ENCODE assay signal across 18 mouse cellular contexts in genomic region chr3:87903821-87904220, GRCm38 (mm10). TPM values are rescaled to one million over a fixed set of nuclear protein-coding genes. Genes with fewer than 3 reads are reported as not detected.
A peak's percentile ranks its signal among the peaks of the same experiment; 100 is the strongest.
DNase-seq lines count a peak whose midpoint lies in the region; ATAC-seq and TF ChIP-seq lines count a peak whose summit lies in the region.
"Had no signal": no experiment of that assay in that cellular context is flagged by ENCODE, and none has a peak within 500 bp of the region (broad histone marks: within the 10 kb centered on the region; RNA-seq: fewer than 3 reads in every experiment).

No protein-coding gene starts in this region.

- H3K4me2 ChIP-seq in kidney, embryonic 15.5 days, result no peak overlapping the region
- H3K4me2 ChIP-seq in kidney, embryonic 16.5 days (replicated peaks; ENCODE audit: low read depth, low read length), result no peak overlapping the region
- no peak overlapping the region for H3K4me2 ChIP-seq in liver, embryonic 16.5 days (ENCODE audit: low read depth, low read length)
- H3K4me2 ChIP-seq: heart, embryonic 12.5 days; lung, embryonic 14.5 days; midbrain, embryonic 15.5 days had no signal

- no peaks in the 10 kb centered on the region for H3K9me3 ChIP-seq in kidney, embryonic 15.5 days (replicated peaks)
- no peaks in the 10 kb centered on the region for H3K9me3 ChIP-seq in kidney, embryonic 16.5 days (ENCODE audit: low read length)
- no peaks in the 10 kb centered on the region for H3K9me3 ChIP-seq in limb, embryonic 10.5 days (replicated peaks)
- H3K9me3 ChIP-seq in liver, embryonic 16.5 days (replicated peaks; ENCODE audit: control insufficient read depth, low read length), result no peaks in the 10 kb centered on the region
- H3K9me3 ChIP-seq: G1E; heart, embryonic 12.5 days; midbrain, embryonic 15.5 days had no signal

- no peak for TF ChIP-seq CTCF in bone marrow, adult 2 months (IDR thresholded peaks at IDR 0.05; ENCODE audit: control insufficient read depth, insufficient read depth, low read length)

- H3K27me3 ChIP-seq in kidney, embryonic 15.5 days, result no peaks in the 10 kb centered on the region
- H3K27me3 ChIP-seq in kidney, embryonic 16.5 days (ENCODE audit: insufficient read depth, low read length), result no peaks in the 10 kb centered on the region
- H3K27me3 ChIP-seq in limb, embryonic 10.5 days (ENCODE audit: low read depth, poor library complexity, severe bottlenecking), result no peaks in the 10 kb centered on the region
- H3K27me3 ChIP-seq in liver, embryonic 16.5 days (ENCODE audit: control insufficient read depth, insufficient read depth, low read depth, low read length), result no peaks in the 10 kb centered on the region
- H3K27me3 ChIP-seq: heart, embryonic 12.5 days; midbrain, embryonic 15.5 days had no signal

- ATAC-seq in kidney, embryonic 15.5 days (replicated peaks; ENCODE audit: low FRiP score), result no peak
- no peak for ATAC-seq in kidney, embryonic 16.5 days (ENCODE audit: low FRiP score, low TSS enrichment)
- ATAC-seq in liver, embryonic 16.5 days (ENCODE audit: low read depth), result no peak
- ATAC-seq in monocyte, adult 5-6 weeks (replicated peaks; ENCODE audit: insufficient number of reproducible peaks, low FRiP score, low TSS enrichment, poor library complexity, severe bottlenecking), result no peak
- ATAC-seq: hindbrain, postnatal 0 days; midbrain, embryonic 15.5 days had no signal

- H3K27ac ChIP-seq in kidney, embryonic 15.5 days, result peak overlapping the region; percentile 74
- H3K27ac ChIP-seq in kidney, embryonic 16.5 days (ENCODE audit: low read length), result no peak overlapping the region
- 0 out of 2 replicates have a peak overlapping the region, but pooled peaks have one; percentile 1 for H3K27ac ChIP-seq in bone marrow, adult 2 months (ENCODE audit: control insufficient read depth, insufficient read depth, low read depth, low read length, poor library complexity)
- peak overlapping the region; percentile 72 for H3K27ac ChIP-seq in limb, embryonic 10.5 days
- peak overlapping the region; percentile 25; the same call in 1 of the 2 replicates for H3K27ac ChIP-seq in liver, embryonic 16.5 days (ENCODE audit: low read length)
- H3K27ac ChIP-seq: hindbrain, postnatal 0 days; macrophage; midbrain, embryonic 15.5 days had no signal

- TF ChIP-seq POLR2A in bone marrow, adult 2 months (IDR thresholded peaks at IDR 0.05; ENCODE audit: borderline replicate concordance, control insufficient read depth, low read depth, low read length), result no peak

- DNase-seq in limb, embryonic 10.5 days (ENCODE audit: low spot score), result no peak
- no peak for DNase-seq in frontal cortex, postnatal 36 days (ENCODE audit: low spot score in 2 of 2)
- DNase-seq: cerebellum, postnatal 14 days; gastrocnemius, postnatal 25 days; kidney, adult 18-20 months; lung, embryonic 14.5 days; spleen, adult 18-20 months; thymus, adult 18-20 months had no signal

- no peak overlapping the region for H3K4me3 ChIP-seq in kidney, embryonic 15.5 days (replicated peaks)
- no peak overlapping the region for H3K4me3 ChIP-seq in kidney, embryonic 16.5 days (ENCODE audit: low read length)
- H3K4me3 ChIP-seq in bone marrow, adult 2 months (replicated peaks; ENCODE audit: control insufficient read depth, low read depth, low read length), result no peak overlapping the region
- H3K4me3 ChIP-seq in limb, embryonic 10.5 days, result no peak overlapping the region
- no peak overlapping the region for H3K4me3 ChIP-seq in liver, embryonic 16.5 days (ENCODE audit: low read depth, low read length)
- H3K4me3 ChIP-seq: heart, embryonic 12.5 days; midbrain, embryonic 15.5 days had no signal

- H3K4me1 ChIP-seq in kidney, embryonic 15.5 days, result peaks cover 19% of the 10 kb centered on the region
- H3K4me1 ChIP-seq in kidney, embryonic 16.5 days (ENCODE audit: insufficient read depth, low read length), result peaks cover 14% of the 10 kb centered on the region
- H3K4me1 ChIP-seq in bone marrow, adult 2 months (ENCODE audit: control insufficient read depth, insufficient read depth, low read length), result peaks cover 6% of the 10 kb centered on the region
- peaks cover 22% of the 10 kb centered on the region for H3K4me1 ChIP-seq in limb, embryonic 10.5 days
- H3K4me1 ChIP-seq in liver, embryonic 16.5 days (ENCODE audit: control insufficient read depth, low read depth, low read length), result peaks cover 57% of the 10 kb centered on the region

- no peak overlapping the region for H3K9ac ChIP-seq in kidney, embryonic 15.5 days
- no peak overlapping the region for H3K9ac ChIP-seq in kidney, embryonic 16.5 days (replicated peaks; ENCODE audit: low read length)
- H3K9ac ChIP-seq in liver, embryonic 16.5 days (ENCODE audit: low read depth, low read length), result 0 out of 2 replicates have a peak overlapping the region, but pooled peaks have one; percentile 1
- H3K9ac ChIP-seq: heart, embryonic 12.5 days; lung, embryonic 14.5 days; midbrain, embryonic 15.5 days had no signal

- WGBS in kidney, embryonic 15.5 days, result 36% methylated on average over 5 of the region's 5 CpGs
- WGBS in kidney, embryonic 16.5 days, result 28% methylated on average over 5 of the region's 5 CpGs
- 69% methylated on average over 5 of the region's 5 CpGs for WGBS in bone marrow, adult 2 months
- WGBS in limb, embryonic 10.5 days, result 52% methylated on average over 5 of the region's 5 CpGs
- WGBS in liver, embryonic 16.5 days (ENCODE audit: insufficient replicate concordance), result 57% methylated on average over 5 of the region's 5 CpGs

- H3K36me3 ChIP-seq in kidney, embryonic 15.5 days, result no peaks in the 10 kb centered on the region
- no peaks in the 10 kb centered on the region for H3K36me3 ChIP-seq in kidney, embryonic 16.5 days (ENCODE audit: insufficient read depth, low read length)
- peaks cover 5% of the 10 kb centered on the region; the same call in 1 of the 2 replicates for H3K36me3 ChIP-seq in limb, embryonic 10.5 days
- no peaks in the 10 kb centered on the region for H3K36me3 ChIP-seq in liver, embryonic 16.5 days (ENCODE audit: control insufficient read depth, insufficient read depth)
- H3K36me3 ChIP-seq: heart, embryonic 12.5 days; midbrain, embryonic 15.5 days had no signal

RNA-seq across cellular contexts. Expression of gene Hdgf, which starts 2.3 kb away (rescaled TPM):
- polyA plus RNA-seq in kidney, embryonic 15.5 days (2015; fragmentation: Nextera tagmentation; extraction: Ambion mirVana), result 221 and 234 TPM in 2 replicates
- polyA plus RNA-seq in kidney, embryonic 16.5 days (2015; fragmentation: Nextera tagmentation; extraction: Ambion mirVana), result 83.2 and 115 TPM in 2 replicates
- 286 and 446 TPM in 2 replicates for polyA plus RNA-seq in bone marrow, adult 2 months (2011; ENCODE audit: insufficient read depth, insufficient read length, low replicate concordance, missing spikeins)
- 272 and 313 TPM in 2 replicates for polyA plus RNA-seq in limb, embryonic 10.5 days (2016; fragmentation: Nextera tagmentation; extraction: Ambion mirVana)
- 53.6 and 57.1 TPM in 2 replicates for polyA plus RNA-seq in liver, embryonic 16.5 days (2015; fragmentation: Nextera tagmentation; extraction: Ambion mirVana)
- 64.5 to 128 TPM (median 77.2 TPM) in 3 replicates for total RNA-seq in monocyte, adult 5-6 weeks (2017)

RNA-seq across cellular contexts. Expression of gene Mrpl24, which starts 15.5 kb away (rescaled TPM):
- 85.4 TPM in 2 replicates for polyA plus RNA-seq in kidney, embryonic 15.5 days (2015; fragmentation: Nextera tagmentation; extraction: Ambion mirVana)
- 76.1 and 80.1 TPM in 2 replicates for polyA plus RNA-seq in kidney, embryonic 16.5 days (2015; fragmentation: Nextera tagmentation; extraction: Ambion mirVana)
- polyA plus RNA-seq in bone marrow, adult 2 months (2011; ENCODE audit: insufficient read depth, insufficient read length, low replicate concordance, missing spikeins), result 98.1 and 217 TPM in 2 replicates
- 75.0 and 81.3 TPM in 2 replicates for polyA plus RNA-seq in limb, embryonic 10.5 days (2016; fragmentation: Nextera tagmentation; extraction: Ambion mirVana)
- polyA plus RNA-seq in liver, embryonic 16.5 days (2015; fragmentation: Nextera tagmentation; extraction: Ambion mirVana), result 35.1 and 35.8 TPM in 2 replicates
- total RNA-seq in monocyte, adult 5-6 weeks (2017), result 149 to 161 TPM (median 154 TPM) in 3 replicates

RNA-seq across cellular contexts. Expression of gene Prcc, which starts 18.4 kb away (rescaled TPM):
- 14.4 and 16.1 TPM in 2 replicates for polyA plus RNA-seq in kidney, embryonic 15.5 days (2015; fragmentation: Nextera tagmentation; extraction: Ambion mirVana)
- polyA plus RNA-seq in kidney, embryonic 16.5 days (2015; fragmentation: Nextera tagmentation; extraction: Ambion mirVana), result 13.3 and 13.8 TPM in 2 replicates
- polyA plus RNA-seq in bone marrow, adult 2 months (2011; ENCODE audit: insufficient read depth, insufficient read length, low replicate concordance, missing spikeins), result 30.5 and 56.5 TPM in 2 replicates
- polyA plus RNA-seq in limb, embryonic 10.5 days (2016; fragmentation: Nextera tagmentation; extraction: Ambion mirVana), result 17.5 and 20.5 TPM in 2 replicates
- 4.1 and 4.7 TPM in 2 replicates for polyA plus RNA-seq in liver, embryonic 16.5 days (2015; fragmentation: Nextera tagmentation; extraction: Ambion mirVana)
- total RNA-seq in monocyte, adult 5-6 weeks (2017), result 18.4 to 35.5 TPM (median 22.3 TPM) in 3 replicates

RNA-seq across cellular contexts. Expression of gene Isg20l2, which starts 26.3 kb away (rescaled TPM):
- 62.5 and 64.3 TPM in 2 replicates for polyA plus RNA-seq in kidney, embryonic 15.5 days (2015; fragmentation: Nextera tagmentation; extraction: Ambion mirVana)
- polyA plus RNA-seq in kidney, embryonic 16.5 days (2015; fragmentation: Nextera tagmentation; extraction: Ambion mirVana), result 60.2 and 68.7 TPM in 2 replicates
- 16.4 and 18.4 TPM in 2 replicates for polyA plus RNA-seq in bone marrow, adult 2 months (2011; ENCODE audit: insufficient read depth, insufficient read length, low replicate concordance, missing spikeins)
- polyA plus RNA-seq in limb, embryonic 10.5 days (2016; fragmentation: Nextera tagmentation; extraction: Ambion mirVana), result 84.8 and 86.0 TPM in 2 replicates
- 17.2 and 17.5 TPM in 2 replicates for polyA plus RNA-seq in liver, embryonic 16.5 days (2015; fragmentation: Nextera tagmentation; extraction: Ambion mirVana)
- 33.3 to 49.0 TPM (median 35.4 TPM) in 3 replicates for total RNA-seq in monocyte, adult 5-6 weeks (2017)

RNA-seq across cellular contexts. Expression of gene Rrnad1, which starts 26.7 kb away (rescaled TPM):
- polyA plus RNA-seq in kidney, embryonic 15.5 days (2015; fragmentation: Nextera tagmentation; extraction: Ambion mirVana), result 17.7 and 23.0 TPM in 2 replicates
- 19.9 and 22.7 TPM in 2 replicates for polyA plus RNA-seq in kidney, embryonic 16.5 days (2015; fragmentation: Nextera tagmentation; extraction: Ambion mirVana)
- 16.2 and 27.7 TPM in 2 replicates for polyA plus RNA-seq in bone marrow, adult 2 months (2011; ENCODE audit: insufficient read depth, insufficient read length, low replicate concordance, missing spikeins)
- polyA plus RNA-seq in limb, embryonic 10.5 days (2016; fragmentation: Nextera tagmentation; extraction: Ambion mirVana), result 21.1 and 21.7 TPM in 2 replicates
- polyA plus RNA-seq in liver, embryonic 16.5 days (2015; fragmentation: Nextera tagmentation; extraction: Ambion mirVana), result 5.2 and 5.7 TPM in 2 replicates
- total RNA-seq in monocyte, adult 5-6 weeks (2017), result 12.9 to 20.5 TPM (median 16.9 TPM) in 3 replicates
